Mouse (Mus musculus): Measurements from ENCODE around the gene Ubtd1. TPM values are rescaled to one million over a fixed set of nuclear protein-coding genes. Genes with fewer than 3 reads are reported as not detected.
"Not testable (repeated sequence)": the region's sequence is repeated elsewhere in the genome, so short reads cannot be mapped to it uniquely, and the experiment has no call there.

Ubtd1 gene
- polyA plus RNA-seq, 1 experiment from 2014 or later, result 17.1 TPM

DNA sequence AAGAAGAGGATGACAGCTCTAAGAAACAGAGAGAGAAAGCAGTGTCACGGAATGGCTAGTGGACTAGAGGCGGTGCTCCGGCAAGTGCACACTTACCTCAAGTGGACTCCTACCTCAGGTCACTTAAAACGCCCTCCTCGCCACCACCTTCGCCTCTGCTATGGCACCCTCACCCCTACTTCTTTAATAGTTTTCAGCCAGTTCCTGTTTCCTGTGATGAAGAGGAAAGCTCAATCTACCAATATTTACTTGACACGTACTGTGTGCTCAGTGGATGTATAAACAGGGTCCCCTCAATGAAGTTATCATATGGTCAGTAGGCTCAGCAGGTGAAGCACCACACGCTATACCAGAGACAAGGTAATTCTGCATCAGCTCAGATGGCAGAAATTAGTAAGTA lies 97.0 kb downstream of the Ubtd1 start:
- Histone ChIP-seq H3K27me3 (ENCODE audit: control insufficient read depth, insufficient read depth, low read length) (no peaks in the 10 kb centered on the region), H3K4me2 (ENCODE audit: low read depth, low read length) (no peak overlapping the region), H3K4me3 (ENCODE audit: low read length) (no peak overlapping the region), H3K36me3 (ENCODE audit: control insufficient read depth, insufficient read depth) (no peaks in the 10 kb centered on the region), H3K9me3 (replicated peaks; ENCODE audit: control insufficient read depth, low read length) (no peaks in the 10 kb centered on the region), H3K4me1 (ENCODE audit: control insufficient read depth, insufficient read depth, low read length) (no peaks in the 10 kb centered on the region), H3K9ac (ENCODE audit: low read length) (no peak overlapping the region), H3K27ac (ENCODE audit: low read length) (no peak overlapping the region)
- ATAC-seq (replicated peaks; ENCODE audit: extremely low read depth, insufficient read depth, low FRiP score), result no peak
- WGBS, result 92% methylated on average over 8 of the region's 8 CpGs

DNA sequence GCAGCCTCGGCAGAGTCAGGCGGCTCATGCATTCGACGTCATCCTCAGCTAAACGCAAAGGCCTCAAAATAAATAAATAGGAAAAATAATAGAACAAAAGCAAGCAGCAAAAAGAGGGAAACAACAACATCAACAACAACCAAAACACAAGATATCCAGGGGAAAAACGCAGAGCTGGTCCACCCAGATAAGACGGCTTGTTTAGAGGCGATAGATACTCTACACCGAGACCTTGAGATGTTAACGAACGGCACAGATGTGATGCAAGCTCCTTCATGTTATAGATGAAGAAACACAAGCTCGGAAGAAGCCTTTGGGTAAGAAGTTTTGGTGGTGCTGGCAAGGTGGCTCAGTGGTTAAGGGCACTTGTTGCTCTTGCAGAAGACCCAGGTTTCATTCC lies 97.4 kb downstream of the Ubtd1 start:
- Histone ChIP-seq H3K4me3 (ENCODE audit: low read length) (no peak overlapping the region), H3K4me1 (ENCODE audit: control insufficient read depth, insufficient read depth, low read length) (no peaks in the 10 kb centered on the region), H3K9ac (ENCODE audit: low read length) (no peak overlapping the region), H3K36me3 (ENCODE audit: control insufficient read depth, insufficient read depth) (no peaks in the 10 kb centered on the region), H3K27ac (ENCODE audit: low read length) (no peak overlapping the region), H3K4me2 (ENCODE audit: low read depth, low read length) (no peak overlapping the region), H3K9me3 (replicated peaks; ENCODE audit: control insufficient read depth, low read length) (no peaks in the 10 kb centered on the region), H3K27me3 (ENCODE audit: control insufficient read depth, insufficient read depth, low read length) (no peaks in the 10 kb centered on the region)
- ATAC-seq (replicated peaks; ENCODE audit: extremely low read depth, insufficient read depth, low FRiP score), result no peak
- WGBS, result 91% methylated on average over 12 of the region's 12 CpGs

DNA sequence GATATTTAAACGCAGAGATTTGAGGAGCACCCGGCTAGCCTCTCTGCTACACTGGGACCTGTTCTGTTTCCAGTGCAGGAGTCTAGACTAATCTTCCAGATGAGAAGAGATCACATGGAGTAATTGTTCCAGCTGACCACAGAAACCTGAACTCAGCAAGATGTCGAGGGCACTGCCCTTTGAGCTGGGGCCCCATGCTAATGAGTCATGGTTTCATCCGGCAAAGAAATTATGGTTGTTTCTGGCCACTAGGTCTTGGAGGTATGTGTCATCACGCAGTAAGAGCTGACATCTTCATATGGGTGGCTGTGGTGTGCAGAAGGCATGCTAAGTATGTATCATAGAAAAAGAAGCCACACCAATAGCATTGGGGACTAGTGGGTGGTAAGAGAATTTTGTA lies 98.4 kb downstream of the Ubtd1 start:
- Histone ChIP-seq H3K27me3 (ENCODE audit: control insufficient read depth, insufficient read depth, low read length) (no peaks in the 10 kb centered on the region), H3K36me3 (ENCODE audit: control insufficient read depth, insufficient read depth) (no peaks in the 10 kb centered on the region), H3K9ac (ENCODE audit: low read length) (no peak overlapping the region), H3K4me3 (ENCODE audit: low read length) (no peak overlapping the region), H3K4me1 (ENCODE audit: control insufficient read depth, insufficient read depth, low read length) (no peaks in the 10 kb centered on the region), H3K9me3 (replicated peaks; ENCODE audit: control insufficient read depth, low read length) (no peaks in the 10 kb centered on the region), H3K27ac (ENCODE audit: low read length) (no peak overlapping the region), H3K4me2 (ENCODE audit: low read depth, low read length) (no peak overlapping the region)
- 62% methylated on average over 5 of the region's 5 CpGs for WGBS
- no peak for ATAC-seq (replicated peaks; ENCODE audit: extremely low read depth, insufficient read depth, low FRiP score)

DNA sequence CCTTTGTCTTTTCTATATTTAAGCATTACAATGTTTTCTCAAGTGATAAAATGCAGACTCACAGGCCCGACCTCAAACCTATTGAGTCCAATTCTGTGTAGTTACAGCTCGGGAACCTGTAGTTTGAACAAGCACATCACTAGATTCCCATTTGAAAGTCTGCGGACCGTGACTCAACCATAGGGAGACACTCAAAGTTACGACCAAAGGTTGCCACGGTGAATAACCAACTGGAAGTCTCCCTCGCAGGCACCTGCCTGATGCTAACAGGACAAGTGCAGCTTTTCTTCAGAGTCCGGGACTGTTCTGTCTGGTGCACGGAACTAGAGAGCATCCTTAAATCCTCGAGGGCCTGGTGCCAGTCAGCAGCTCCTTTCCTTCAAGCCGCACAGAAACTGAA lies 98.9 kb downstream of the Ubtd1 start:
- H3K27me3 ChIP-seq (ENCODE audit: control insufficient read depth, insufficient read depth, low read length), result no peaks in the 10 kb centered on the region
- H3K4me2 ChIP-seq (ENCODE audit: low read depth, low read length), result no peak overlapping the region
- peaks cover under 1% of the 10 kb centered on the region; the same call in 1 of the 2 replicates for H3K4me1 ChIP-seq (ENCODE audit: control insufficient read depth, insufficient read depth, low read length)
- H3K9ac ChIP-seq (ENCODE audit: low read length), result no peak overlapping the region
- WGBS, result 77% methylated on average over 11 of the region's 11 CpGs
- no peak for ATAC-seq (replicated peaks; ENCODE audit: extremely low read depth, insufficient read depth, low FRiP score)
- no peak overlapping the region for H3K4me3 ChIP-seq (ENCODE audit: low read length)
- no peaks in the 10 kb centered on the region for H3K9me3 ChIP-seq (replicated peaks; ENCODE audit: control insufficient read depth, low read length)
- H3K36me3 ChIP-seq (ENCODE audit: control insufficient read depth, insufficient read depth), result no peaks in the 10 kb centered on the region
- H3K27ac ChIP-seq (ENCODE audit: low read length), result no peak overlapping the region

DNA sequence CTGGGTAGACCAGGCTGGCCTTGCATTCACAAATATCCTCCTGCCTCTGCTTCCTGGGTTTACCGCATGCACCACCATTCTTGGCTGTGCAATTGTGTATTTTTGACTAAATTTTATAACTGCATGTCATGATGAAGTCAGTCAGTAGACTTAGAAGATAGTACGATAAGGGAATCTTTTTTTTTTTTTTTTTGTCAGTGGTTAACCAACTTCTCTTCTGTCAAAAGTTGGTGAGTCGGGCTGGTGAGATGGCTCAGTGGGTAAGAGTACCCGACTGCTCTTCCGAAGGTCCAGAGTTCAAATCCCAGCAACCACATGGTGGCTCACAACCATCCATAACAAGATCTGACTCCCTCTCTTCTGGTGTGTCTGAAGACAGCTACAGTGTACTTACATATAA lies 100.0 kb downstream of the Ubtd1 start:
- not testable (repeated sequence) for H3K4me3 ChIP-seq (ENCODE audit: low read length); H3K9ac ChIP-seq (ENCODE audit: low read length); H3K4me2 ChIP-seq (ENCODE audit: low read depth, low read length); H3K4me1 ChIP-seq (ENCODE audit: control insufficient read depth, insufficient read depth, low read length); ATAC-seq (replicated peaks; ENCODE audit: extremely low read depth, insufficient read depth, low FRiP score); H3K36me3 ChIP-seq (ENCODE audit: control insufficient read depth, insufficient read depth); H3K9me3 ChIP-seq (replicated peaks; ENCODE audit: control insufficient read depth, low read length); H3K27ac ChIP-seq (ENCODE audit: low read length); H3K27me3 ChIP-seq (ENCODE audit: control insufficient read depth, insufficient read depth, low read length)
- 87% methylated on average over 5 of the region's 5 CpGs for WGBS

Other genes starting within 250 kb of the Ubtd1 start
- gene Slit1, start 238.1 kb upstream of the Ubtd1 start, polyA plus RNA-seq (2015; fragmentation: Nextera tagmentation; extraction: Ambion mirVana), result 0.21 TPM in 2 replicates
- 12.7 and 13.6 TPM in 2 replicates for gene Arhgap19, start 179.7 kb upstream of the Ubtd1 start, polyA plus RNA-seq (2015; fragmentation: Nextera tagmentation; extraction: Ambion mirVana)
- gene Frat1, start 151.8 kb upstream of the Ubtd1 start, polyA plus RNA-seq (2015; fragmentation: Nextera tagmentation; extraction: Ambion mirVana), result 2.4 and 2.7 TPM in 2 replicates
- 1.9 and 2.8 TPM in 2 replicates for gene Frat2, start 133.6 kb upstream of the Ubtd1 start, polyA plus RNA-seq (2015; fragmentation: Nextera tagmentation; extraction: Ambion mirVana)
- gene Rrp12, start 85.6 kb upstream of the Ubtd1 start, polyA plus RNA-seq (2015; fragmentation: Nextera tagmentation; extraction: Ambion mirVana), result 9.4 and 10.0 TPM in 2 replicates
- 694 and 741 TPM in 2 replicates for gene Pgam1, start 69.8 kb upstream of the Ubtd1 start, polyA plus RNA-seq (2015; fragmentation: Nextera tagmentation; extraction: Ambion mirVana)
- 40.2 and 45.3 TPM in 2 replicates for gene Exosc1, start 48.3 kb upstream of the Ubtd1 start, polyA plus RNA-seq (2015; fragmentation: Nextera tagmentation; extraction: Ambion mirVana)
- gene Zdhhc16, start 48.3 kb upstream of the Ubtd1 start, polyA plus RNA-seq (2015; fragmentation: Nextera tagmentation; extraction: Ambion mirVana), result 53.7 and 59.2 TPM in 2 replicates
- 20.7 and 24.5 TPM in 2 replicates for gene Mms19, start 606 bp upstream of the Ubtd1 start, polyA plus RNA-seq (2015; fragmentation: Nextera tagmentation; extraction: Ambion mirVana)
- gene Ankrd2, start 54.2 kb downstream of the Ubtd1 start, polyA plus RNA-seq (2015; fragmentation: Nextera tagmentation; extraction: Ambion mirVana), result not detected in 2 replicates
- 0.49 and 0.67 TPM in 2 replicates for gene Hoga1, start 63.8 kb downstream of the Ubtd1 start, polyA plus RNA-seq (2015; fragmentation: Nextera tagmentation; extraction: Ambion mirVana)
- gene 4933411K16Rik, start 70.5 kb downstream of the Ubtd1 start, polyA plus RNA-seq (2015; fragmentation: Nextera tagmentation; extraction: Ambion mirVana), result not detected in 2 replicates
- gene Morn4, start 104.6 kb downstream of the Ubtd1 start, polyA plus RNA-seq (2015; fragmentation: Nextera tagmentation; extraction: Ambion mirVana), result 9.1 and 10.6 TPM in 2 replicates
- gene Pi4k2a, start 108.7 kb downstream of the Ubtd1 start, polyA plus RNA-seq (2015; fragmentation: Nextera tagmentation; extraction: Ambion mirVana), result 8.5 and 14.3 TPM in 2 replicates
- gene Avpi1, start 147.3 kb downstream of the Ubtd1 start, polyA plus RNA-seq (2015; fragmentation: Nextera tagmentation; extraction: Ambion mirVana), result 33.4 and 37.2 TPM in 2 replicates
- 7.3 TPM in 2 replicates for gene Marveld1, start 165.6 kb downstream of the Ubtd1 start, polyA plus RNA-seq (2015; fragmentation: Nextera tagmentation; extraction: Ambion mirVana)
- 22.8 and 25.1 TPM in 2 replicates for gene Zfyve27, start 182.2 kb downstream of the Ubtd1 start, polyA plus RNA-seq (2015; fragmentation: Nextera tagmentation; extraction: Ambion mirVana)
- 3.1 and 3.5 TPM in 2 replicates for gene Sfrp5, start 220.5 kb downstream of the Ubtd1 start, polyA plus RNA-seq (2015; fragmentation: Nextera tagmentation; extraction: Ambion mirVana)

All from heart, embryonic 16.5 days (tissue).